Comparison of ENCODE assay signal across 7 mouse cellular contexts in genomic region chr15:82167201-82168168, GRCm38 (mm10). TPM values are rescaled to one million over a fixed set of nuclear protein-coding genes. Genes with fewer than 3 reads are reported as not detected.
DNase-seq lines count a peak whose midpoint lies in the region; ATAC-seq and TF ChIP-seq lines count a peak whose summit lies in the region.

No protein-coding gene starts in this region.

- peaks cover 23% of the 10 kb centered on the region; the same call in 1 of the 2 replicates for H3K36me3 ChIP-seq in hindbrain, postnatal 0 days (ENCODE audit: insufficient read depth, low read length)
- peaks cover 14% of the 10 kb centered on the region for H3K36me3 ChIP-seq in hindbrain, embryonic 11.5 days (ENCODE audit: control insufficient read depth, insufficient read depth, low read length)
- peaks cover 21% of the 10 kb centered on the region for H3K36me3 ChIP-seq in intestine, postnatal 0 days (ENCODE audit: control insufficient read depth, insufficient read depth)

- H3K9me3 ChIP-seq in hindbrain, postnatal 0 days (ENCODE audit: low read length), result no peaks in the 10 kb centered on the region
- H3K9me3 ChIP-seq in hindbrain, embryonic 11.5 days (ENCODE audit: control insufficient read depth, low read length), result no peaks in the 10 kb centered on the region
- H3K9me3 ChIP-seq in intestine, postnatal 0 days (ENCODE audit: control insufficient read depth), result no peaks in the 10 kb centered on the region

- H3K4me1 ChIP-seq in hindbrain, postnatal 0 days (ENCODE audit: insufficient read depth, low read length), result peaks cover 11% of the 10 kb centered on the region; the same call in 1 of the 2 replicates
- H3K4me1 ChIP-seq in hindbrain, embryonic 11.5 days (replicated peaks; ENCODE audit: control insufficient read depth, insufficient read depth, low read length), result no peaks in the 10 kb centered on the region
- peaks cover 7% of the 10 kb centered on the region for H3K4me1 ChIP-seq in bone marrow, adult 2 months (ENCODE audit: control insufficient read depth, insufficient read depth, low read length)
- H3K4me1 ChIP-seq in intestine, postnatal 0 days (replicated peaks; ENCODE audit: control insufficient read depth, insufficient read depth, low read length), result 0 out of 2 replicates have a peak, but pooled peaks cover 9% of the 10 kb centered on the region

- no peak for DNase-seq in hindbrain, postnatal 0 days (ENCODE audit: low spot score)
- no peak for DNase-seq in hindbrain, embryonic 11.5 days (ENCODE audit: low spot score)
- DNase-seq in naive thymus-derived CD4-positive, alpha-beta T cell, adult 2 months (ENCODE audit: low read depth), result peak; percentile 45
- no peak for DNase-seq in cerebellum, adult 9-10 months
- DNase-seq in urinary bladder, adult 2 months (ENCODE audit: low spot score), result no peak

- no peak for TF ChIP-seq CTCF in hindbrain, postnatal 0 days (IDR thresholded peaks at IDR 0.05; ENCODE audit: low read depth)
- TF ChIP-seq CTCF in bone marrow, adult 2 months (IDR thresholded peaks at IDR 0.05; ENCODE audit: control insufficient read depth, insufficient read depth, low read length), result no peak
- no peak for TF ChIP-seq CTCF in intestine, postnatal 0 days (IDR thresholded peaks at IDR 0.05; ENCODE audit: low read depth)

- no peaks in the 10 kb centered on the region for H3K27me3 ChIP-seq in hindbrain, postnatal 0 days (ENCODE audit: insufficient read depth, low read length)
- no peaks in the 10 kb centered on the region for H3K27me3 ChIP-seq in hindbrain, embryonic 11.5 days (ENCODE audit: control insufficient read depth, insufficient read depth, low read length)
- no peaks in the 10 kb centered on the region for H3K27me3 ChIP-seq in intestine, postnatal 0 days (replicated peaks; ENCODE audit: control insufficient read depth, insufficient read depth, low read length)

- peak overlapping the region; percentile 45; the same call in 1 of the 2 replicates for H3K27ac ChIP-seq in hindbrain, postnatal 0 days
- no peak overlapping the region for H3K27ac ChIP-seq in hindbrain, embryonic 11.5 days (ENCODE audit: low read depth, low read length)
- H3K27ac ChIP-seq in bone marrow, adult 2 months (ENCODE audit: control insufficient read depth, insufficient read depth, low read depth, low read length, poor library complexity), result peak overlapping the region; percentile 71; the same call in 1 of the 2 replicates
- peak overlapping the region; percentile 87 for H3K27ac ChIP-seq in intestine, postnatal 0 days (ENCODE audit: low read depth, low read length)

- no peak overlapping the region for H3K4me3 ChIP-seq in hindbrain, postnatal 0 days (ENCODE audit: low read length)
- H3K4me3 ChIP-seq in hindbrain, embryonic 11.5 days (ENCODE audit: low read depth, low read length), result no peak overlapping the region
- H3K4me3 ChIP-seq in bone marrow, adult 2 months (replicated peaks; ENCODE audit: control insufficient read depth, low read depth, low read length), result no peak overlapping the region
- H3K4me3 ChIP-seq in intestine, postnatal 0 days (ENCODE audit: low read depth, low read length), result no peak overlapping the region

- no peak for TF ChIP-seq POLR2A in bone marrow, adult 2 months (IDR thresholded peaks at IDR 0.05; ENCODE audit: borderline replicate concordance, control insufficient read depth, low read depth, low read length)

- H3K4me2 ChIP-seq in hindbrain, postnatal 0 days (ENCODE audit: low read depth, low read length), result no peak overlapping the region
- no peak overlapping the region for H3K4me2 ChIP-seq in hindbrain, embryonic 11.5 days (replicated peaks; ENCODE audit: low read depth, low read length)
- peak overlapping the region; percentile 55 for H3K4me2 ChIP-seq in intestine, postnatal 0 days (replicated peaks; ENCODE audit: low read depth)

- no peak for ATAC-seq in hindbrain, postnatal 0 days
- no peak for ATAC-seq in hindbrain, embryonic 11.5 days (ENCODE audit: low FRiP score)
- ATAC-seq in intestine, postnatal 0 days, result no peak

- WGBS in hindbrain, postnatal 0 days, result 56% methylated on average over 23 of the region's 23 CpGs
- WGBS in hindbrain, embryonic 11.5 days, result 66% methylated on average over 23 of the region's 23 CpGs
- 75% methylated on average over 23 of the region's 23 CpGs for WGBS in bone marrow, adult 2 months
- WGBS in intestine, postnatal 0 days, result 54% methylated on average over 23 of the region's 23 CpGs

- no peak overlapping the region for H3K9ac ChIP-seq in hindbrain, postnatal 0 days (replicated peaks; ENCODE audit: low read length)
- no peak overlapping the region for H3K9ac ChIP-seq in hindbrain, embryonic 11.5 days (ENCODE audit: low read depth, low read length)
- H3K9ac ChIP-seq in intestine, postnatal 0 days (ENCODE audit: low read depth, low read length), result no peak overlapping the region

RNA-seq across cellular contexts. Expression of gene Srebf2, which starts 20.5 kb away (rescaled TPM):
- total RNA-seq in hindbrain, postnatal 0 days (2014; rRNA removed), result 256 and 266 TPM in 2 replicates
- polyA plus RNA-seq in hindbrain, postnatal 0 days (2015; fragmentation: Nextera tagmentation; extraction: Ambion mirVana), result 139 and 145 TPM in 2 replicates
- polyA plus RNA-seq in hindbrain, embryonic 11.5 days (2014; fragmentation: Nextera tagmentation; extraction: Ambion mirVana), result 143 and 144 TPM in 2 replicates
- polyA plus RNA-seq in bone marrow, adult 2 months (2011; ENCODE audit: insufficient read depth, insufficient read length, low replicate concordance, missing spikeins), result 19.3 and 46.3 TPM in 2 replicates
- 68.7 and 69.5 TPM in 2 replicates for polyA plus RNA-seq in intestine, postnatal 0 days (2015; fragmentation: Nextera tagmentation; extraction: Ambion mirVana)
- polyA plus RNA-seq in urinary bladder, adult 2 months (2012; rRNA removed), result 55.3 and 68.9 TPM in 2 replicates

RNA-seq across cellular contexts. Expression of gene Ccdc134, which starts 39.8 kb away (rescaled TPM):
- 15.5 and 16.0 TPM in 2 replicates for total RNA-seq in hindbrain, postnatal 0 days (2014; rRNA removed)
- 6.4 and 8.4 TPM in 2 replicates for polyA plus RNA-seq in hindbrain, postnatal 0 days (2015; fragmentation: Nextera tagmentation; extraction: Ambion mirVana)
- polyA plus RNA-seq in hindbrain, embryonic 11.5 days (2014; fragmentation: Nextera tagmentation; extraction: Ambion mirVana), result 17.0 and 17.2 TPM in 2 replicates
- 23.8 and 28.2 TPM in 2 replicates for polyA plus RNA-seq in bone marrow, adult 2 months (2011; ENCODE audit: insufficient read depth, insufficient read length, low replicate concordance, missing spikeins)
- 3.5 and 4.2 TPM in 2 replicates for polyA plus RNA-seq in intestine, postnatal 0 days (2015; fragmentation: Nextera tagmentation; extraction: Ambion mirVana)
- polyA plus RNA-seq in urinary bladder, adult 2 months (2012; rRNA removed), result 12.8 and 16.1 TPM in 2 replicates

RNA-seq across cellular contexts. Expression of gene Shisa8, which starts 45.1 kb away (rescaled TPM):
- 34.7 and 36.0 TPM in 2 replicates for total RNA-seq in hindbrain, postnatal 0 days (2014; rRNA removed)
- 7.5 and 9.2 TPM in 2 replicates for polyA plus RNA-seq in hindbrain, postnatal 0 days (2015; fragmentation: Nextera tagmentation; extraction: Ambion mirVana)
- polyA plus RNA-seq in hindbrain, embryonic 11.5 days (2014; fragmentation: Nextera tagmentation; extraction: Ambion mirVana), result 1.0 and 1.9 TPM in 2 replicates
- polyA plus RNA-seq in bone marrow, adult 2 months (2011; ENCODE audit: insufficient read depth, insufficient read length, low replicate concordance, missing spikeins), result 0.77 and 1.9 TPM in 2 replicates
- polyA plus RNA-seq in intestine, postnatal 0 days (2015; fragmentation: Nextera tagmentation; extraction: Ambion mirVana), result not detected in 2 replicates
- polyA plus RNA-seq in urinary bladder, adult 2 months (2012; rRNA removed), result 0.10 TPM in 1 of 2 replicates, not detected in the other

RNA-seq across cellular contexts. Expression of gene Tnfrsf13c, which starts 56.7 kb away (rescaled TPM):
- total RNA-seq in hindbrain, postnatal 0 days (2014; rRNA removed), result 0.29 and 5.6 TPM in 2 replicates
- 0.34 and 0.42 TPM in 2 replicates for polyA plus RNA-seq in hindbrain, postnatal 0 days (2015; fragmentation: Nextera tagmentation; extraction: Ambion mirVana)
- 0.35 and 0.62 TPM in 2 replicates for polyA plus RNA-seq in hindbrain, embryonic 11.5 days (2014; fragmentation: Nextera tagmentation; extraction: Ambion mirVana)
- polyA plus RNA-seq in bone marrow, adult 2 months (2011; ENCODE audit: insufficient read depth, insufficient read length, low replicate concordance, missing spikeins), result 12.1 and 24.9 TPM in 2 replicates
- polyA plus RNA-seq in intestine, postnatal 0 days (2015; fragmentation: Nextera tagmentation; extraction: Ambion mirVana), result 0.10 TPM in 1 of 2 replicates, not detected in the other
- 0.15 and 0.16 TPM in 2 replicates for polyA plus RNA-seq in urinary bladder, adult 2 months (2012; rRNA removed)
